Mouse (Mus musculus) midbrain, embryonic 16.5 days (tissue): ENCODE measurements around the gene Mrvi1. TPM values are rescaled to one million over a fixed set of nuclear protein-coding genes. Genes with fewer than 3 reads are reported as not detected.

Source experiments
- ATAC-seq: fragments of 200-750 bp; cut with Nextera tagmentation; 2 replicates; pipeline ENCODE4 v1.8.0; 2017; ENCODE audit warnings: moderate TSS enrichment
- H3K27ac ChIP-seq: fragments of 300-500 bp; sonication (generic); 2 replicates; pipeline ENCODE4 v1.5.1; 2014; ENCODE audit warnings: mild to moderate bottlenecking, low read length, mixed read lengths
- H3K27me3 ChIP-seq: fragments of 300-500 bp; sonication (generic); 2 replicates; pipeline ENCODE4 v1.6.1; 2014; ENCODE audit warnings: low read depth, low read length, mixed read lengths; ENCODE audit not compliant: control insufficient read depth, insufficient read depth
- H3K36me3 ChIP-seq: fragments of 300-500 bp; sonication (generic); 2 replicates; pipeline ENCODE4 v1.6.1; 2014; ENCODE audit warnings: mild to moderate bottlenecking, low read length, moderate library complexity, mixed read lengths; ENCODE audit not compliant: control insufficient read depth, insufficient read depth
- H3K4me1 ChIP-seq: fragments of 300-500 bp; sonication (generic); 2 replicates; pipeline ENCODE4 v1.6.1; 2014; ENCODE audit warnings: mild to moderate bottlenecking, low read length, mixed read lengths; ENCODE audit not compliant: control insufficient read depth, insufficient read depth
- H3K4me2 ChIP-seq: fragments of 300-500 bp; sonication (generic); 2 replicates; pipeline ENCODE4 v1.6.1; 2014; ENCODE audit warnings: mild to moderate bottlenecking, low read length, mixed read lengths
- H3K4me3 ChIP-seq: fragments of 300-500 bp; sonication (generic); 2 replicates; pipeline ENCODE4 v1.5.1; 2014; ENCODE audit warnings: low read depth, mild to moderate bottlenecking, low read length, moderate library complexity, mixed read lengths
- H3K9ac ChIP-seq: fragments of 300-500 bp; sonication (generic); 2 replicates; pipeline ENCODE4 v1.6.1; 2014; ENCODE audit warnings: low read depth, low read length, mixed read lengths
- H3K9me3 ChIP-seq: fragments of 300-500 bp; sonication (generic); replicated peaks from 2 replicates; pipeline ENCODE4 v1.6.1; 2014; ENCODE audit warnings: mild to moderate bottlenecking, low read length, mixed read lengths; ENCODE audit not compliant: control insufficient read depth, poor library complexity, severe bottlenecking
- WGBS: fragments of 180-500 bp; shearing (Covaris S2); extraction: QIAGEN DNeasy Blood & Tissue Kit; methylation state at CpG from one replicate; pipeline ENCODE4 v1.1.7; 2014; 5-methylcytosine and 5-hydroxymethylcytosine counted together
- polyA plus RNA-seq: library from polyadenylated mRNA; unstranded; fragments of >200 nt; fragmentation: Nextera tagmentation; extraction: Ambion mirVana; gene quantifications from 2 replicates; pipeline ENCODE4 v1.2.1, GENCODE M21; 2015

The Mrvi1 gene
- polyA plus RNA-seq, 1 experiment from 2014 or later, result 0.77 TPM

- WGBS, result 84% methylated on average over 2 of the region's 2 CpGs
- ATAC-seq, result no peak
Measured at GRCm38 (mm10) chr7:110881746-110882333, 100.4 kb downstream of the Mrvi1 start.

DNA sequence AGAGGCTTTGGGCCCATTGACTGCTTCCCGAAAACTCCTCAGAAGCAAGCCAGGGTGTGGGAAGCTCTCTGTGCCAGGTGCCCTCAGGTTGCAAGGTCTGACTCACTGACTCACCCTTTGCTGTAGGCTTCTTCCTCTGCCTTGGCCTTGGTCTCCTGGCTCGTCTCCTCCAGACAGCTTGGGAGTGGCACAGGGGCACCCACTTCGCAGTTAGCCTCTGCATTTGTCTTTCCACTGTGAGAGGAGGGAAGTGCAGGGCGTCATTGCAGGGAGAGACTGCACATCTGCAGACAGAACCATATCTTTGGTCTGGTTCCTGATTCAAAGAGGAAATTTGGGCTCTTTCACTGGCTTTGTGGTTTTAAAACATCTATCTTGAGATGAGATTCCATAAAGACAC, 104.2 kb downstream of the Mrvi1 start:
- H3K9me3 ChIP-seq, result no peaks in the 10 kb centered on the region
- no peak overlapping the region for H3K9ac ChIP-seq
- H3K4me3 ChIP-seq, result no peak overlapping the region
- ATAC-seq, result no peak
- WGBS, result 87% methylated on average over 4 of the region's 4 CpGs
- no peaks in the 10 kb centered on the region for H3K36me3 ChIP-seq
- H3K27ac ChIP-seq, result no peak overlapping the region
- H3K27me3 ChIP-seq, result no peaks in the 10 kb centered on the region
- no peaks in the 10 kb centered on the region for H3K4me1 ChIP-seq
- no peak overlapping the region for H3K4me2 ChIP-seq

More at GRCm38 (mm10) chr7:110881746-110882333, 100.4 kb downstream of the Mrvi1 start:
- Histone ChIP-seq H3K4me1 (no peaks in the 10 kb centered on the region), H3K4me2 (no peak overlapping the region), H3K4me3 (no peak overlapping the region), H3K27me3 (no peaks in the 10 kb centered on the region), H3K9ac (no peak overlapping the region), H3K27ac (no peak overlapping the region), H3K36me3 (no peaks in the 10 kb centered on the region), H3K9me3 (no peaks in the 10 kb centered on the region)

- no peak overlapping the region for H3K4me2 ChIP-seq
- H3K27ac ChIP-seq, result no peak overlapping the region
- H3K27me3 ChIP-seq, result no peaks in the 10 kb centered on the region
- no peaks in the 10 kb centered on the region for H3K4me1 ChIP-seq
- H3K9me3 ChIP-seq, result no peaks in the 10 kb centered on the region
- WGBS, result 97% methylated on average over 4 of the region's 4 CpGs
- no peak overlapping the region for H3K4me3 ChIP-seq
- no peaks in the 10 kb centered on the region for H3K36me3 ChIP-seq
- H3K9ac ChIP-seq, result no peak overlapping the region
- ATAC-seq, result no peak
Measured at GRCm38 (mm10) chr7:110876965-110877364, 105.3 kb downstream of the Mrvi1 start.

DNA sequence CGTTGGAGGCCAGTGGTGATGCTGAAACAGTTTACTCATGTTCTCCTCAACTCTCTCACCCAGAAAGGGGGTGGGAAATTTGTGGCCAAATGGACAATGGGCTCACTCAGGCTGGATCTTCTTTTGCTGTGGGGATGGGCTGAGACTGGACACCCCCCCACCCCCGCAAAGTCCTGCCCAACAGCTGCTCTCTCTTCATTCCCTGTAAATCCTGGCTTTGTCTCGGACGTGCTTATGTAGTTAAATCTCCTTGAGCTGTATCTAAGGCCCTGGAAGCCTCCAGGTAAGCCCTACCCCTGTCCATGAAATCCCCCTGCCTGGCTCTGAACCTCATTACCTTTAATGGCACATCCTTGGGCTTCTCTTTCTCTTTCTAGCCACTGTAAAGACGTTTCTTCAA, 113.5 kb downstream of the Mrvi1 start:
- no peak overlapping the region for H3K4me2 ChIP-seq
- H3K9ac ChIP-seq, result no peak overlapping the region
- no peaks in the 10 kb centered on the region for H3K9me3 ChIP-seq
- no peaks in the 10 kb centered on the region for H3K4me1 ChIP-seq
- H3K27me3 ChIP-seq, result no peaks in the 10 kb centered on the region
- no peak overlapping the region for H3K4me3 ChIP-seq
- ATAC-seq, result no peak
- no peak overlapping the region for H3K27ac ChIP-seq
- H3K36me3 ChIP-seq, result no peaks in the 10 kb centered on the region
- 52% methylated on average over 5 of the region's 5 CpGs for WGBS

DNA sequence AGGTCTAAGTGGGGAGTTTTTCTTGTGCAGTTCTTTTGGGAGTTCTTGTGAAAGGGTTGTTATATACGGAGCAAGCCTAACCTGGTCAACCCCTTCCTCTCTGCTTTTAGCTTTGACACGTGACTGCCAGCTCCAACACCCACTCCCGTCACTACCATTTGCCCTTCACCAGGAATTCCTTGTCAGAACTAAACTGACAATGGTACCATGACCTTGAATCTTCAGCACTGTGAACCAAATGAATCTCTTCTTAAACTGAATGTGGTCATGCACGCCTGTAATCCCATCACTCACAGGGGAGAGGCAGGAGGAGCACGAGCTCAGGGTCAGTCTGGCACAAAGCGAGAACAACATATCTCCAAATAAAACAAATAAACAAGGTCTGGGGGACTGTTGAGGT, 115.1 kb downstream of the Mrvi1 start:
- no peaks in the 10 kb centered on the region for H3K36me3 ChIP-seq
- no peak for ATAC-seq
- no peak overlapping the region for H3K9ac ChIP-seq
- no peak overlapping the region for H3K4me2 ChIP-seq
- no peaks in the 10 kb centered on the region for H3K27me3 ChIP-seq
- H3K4me3 ChIP-seq, result no peak overlapping the region
- H3K9me3 ChIP-seq, result no peaks in the 10 kb centered on the region
- H3K4me1 ChIP-seq, result no peaks in the 10 kb centered on the region
- H3K27ac ChIP-seq, result no peak overlapping the region
- 86% methylated on average over 6 of the region's 6 CpGs for WGBS

- Histone ChIP-seq H3K36me3 (no peaks in the 10 kb centered on the region), H3K9ac (no peak overlapping the region), H3K9me3 (no peaks in the 10 kb centered on the region), H3K4me2 (no peak overlapping the region), H3K27ac (no peak overlapping the region), H3K4me1 (no peaks in the 10 kb centered on the region), H3K4me3 (no peak overlapping the region), H3K27me3 (no peaks in the 10 kb centered on the region)
- ATAC-seq, result no peak
- WGBS, result 94% methylated on average over 3 of the region's 3 CpGs
Measured at GRCm38 (mm10) chr7:110866021-110866420, 116.2 kb downstream of the Mrvi1 start.

- Histone ChIP-seq H3K4me1 (no peaks in the 10 kb centered on the region), H3K36me3 (no peaks in the 10 kb centered on the region), H3K4me3 (no peak overlapping the region), H3K9ac (no peak overlapping the region), H3K27ac (no peak overlapping the region), H3K4me2 (no peak overlapping the region), H3K9me3 (no peaks in the 10 kb centered on the region), H3K27me3 (no peaks in the 10 kb centered on the region)
- WGBS, result 83% methylated on average over 6 of the region's 6 CpGs
- ATAC-seq, result no peak
Measured at GRCm38 (mm10) chr7:110865570-110865969, 116.7 kb downstream of the Mrvi1 start.

DNA sequence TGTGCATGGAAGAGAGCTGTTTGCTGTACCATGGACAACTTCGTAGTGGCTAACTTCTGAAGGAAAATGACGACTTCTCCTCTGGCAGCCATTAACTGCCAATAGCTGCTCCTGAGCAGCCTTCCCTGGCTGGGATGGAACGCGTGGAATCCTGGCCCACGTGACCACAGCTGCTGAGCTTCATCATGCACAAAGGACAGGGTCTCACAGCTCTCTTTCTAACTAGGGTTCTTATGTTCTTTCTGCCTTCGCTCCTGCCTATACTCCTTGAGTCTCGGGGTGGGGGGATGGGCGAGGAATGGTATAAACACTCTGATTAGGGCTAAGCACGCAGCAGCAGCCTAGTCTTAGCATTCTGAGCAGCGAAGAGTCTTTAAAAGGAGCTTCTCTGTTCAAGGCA, 117.2 kb downstream of the Mrvi1 start:
- 37% methylated on average over 10 of the region's 10 CpGs for WGBS
- Histone ChIP-seq H3K4me2 (no peak overlapping the region), H3K27me3 (no peaks in the 10 kb centered on the region), H3K4me3 (no peak overlapping the region), H3K4me1 (no peaks in the 10 kb centered on the region), H3K36me3 (no peaks in the 10 kb centered on the region), H3K9me3 (no peaks in the 10 kb centered on the region), H3K27ac (no peak overlapping the region), H3K9ac (no peak overlapping the region)
- 0 out of 2 replicates have a peak, but pooled peaks have one; percentile 21 for ATAC-seq

- WGBS, result 76% methylated on average over 12 of the region's 12 CpGs
- H3K36me3 ChIP-seq, result no peaks in the 10 kb centered on the region
- H3K27ac ChIP-seq, result no peak within 1 kb of the TSS
- H3K9ac ChIP-seq, result no peak within 1 kb of the TSS
- ATAC-seq, result no peak
- no peak within 1 kb of the TSS for H3K4me3 ChIP-seq
- H3K9me3 ChIP-seq, result no peaks in the 10 kb centered on the region
- no peaks in the 10 kb centered on the region for H3K27me3 ChIP-seq
- no peaks in the 10 kb centered on the region for H3K4me1 ChIP-seq
- H3K4me2 ChIP-seq, result no peak within 1 kb of the TSS
Measured at GRCm38 (mm10) chr7:110862751-110863289, 119.4 kb downstream of the Mrvi1 start, which contains the start of gene Lyve1. TSS of gene Lyve1 (minus strand) at chr7:110863239.
